Mouse (Mus musculus) inflammation-experienced regulatory T-cells, adult 6 months (primary cell): Measurements from ENCODE around the gene Foxo1. TPM values are rescaled to one million over a fixed set of nuclear protein-coding genes. Genes with fewer than 3 reads are reported as not detected.

Experiments used
- ATAC-seq: one replicate; pipeline ENCODE4 v1.8.0; 2017
- polyA plus RNA-seq, 3 experiments: library from polyadenylated mRNA; unstranded; fragments of 100-300 nt; shearing (Covaris generic); gene quantifications; one replicate each; pipeline ENCODE4 v1.2.1; 2017

Foxo1 gene
- polyA plus RNA-seq, 3 experiments from 2014 or later, result 16.2 to 33.9 (median 32.4) TPM

DNA sequence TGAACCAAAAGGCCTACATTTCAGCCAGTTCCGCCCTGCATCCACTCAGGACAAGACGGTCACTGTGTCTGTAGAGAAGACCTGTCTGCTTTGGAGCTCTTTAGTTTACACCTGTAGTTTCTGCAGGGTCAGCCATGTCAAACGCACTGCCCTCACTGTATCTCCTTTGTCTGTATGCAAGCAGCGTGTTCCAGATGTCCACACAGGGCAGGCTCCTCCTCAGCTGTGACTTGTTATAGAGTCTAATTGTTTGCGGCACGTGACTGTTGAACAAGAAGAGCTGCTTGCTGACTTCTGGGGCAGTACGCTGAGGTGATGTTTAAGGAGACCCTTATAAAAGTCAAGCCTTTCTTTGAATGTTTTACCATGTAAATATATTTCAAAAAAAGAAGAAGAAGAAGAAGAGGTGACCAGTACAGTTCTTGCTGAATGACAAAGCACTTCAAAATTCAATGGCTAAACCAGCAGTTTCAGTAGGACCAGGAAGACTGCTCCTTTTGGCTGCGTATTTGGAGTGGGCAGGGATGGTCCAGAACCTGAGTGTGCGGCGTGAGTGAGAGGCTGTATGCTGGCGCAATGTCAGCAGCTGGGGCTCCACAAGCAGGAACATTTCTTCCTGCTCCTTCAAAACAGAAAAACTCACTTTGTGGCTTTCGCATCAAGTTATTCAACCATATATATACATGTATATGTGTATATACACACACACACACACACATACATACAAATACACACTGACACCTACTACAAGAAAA lies 52.6 kb downstream of the Foxo1 start:
- ATAC-seq, result no peak

DNA sequence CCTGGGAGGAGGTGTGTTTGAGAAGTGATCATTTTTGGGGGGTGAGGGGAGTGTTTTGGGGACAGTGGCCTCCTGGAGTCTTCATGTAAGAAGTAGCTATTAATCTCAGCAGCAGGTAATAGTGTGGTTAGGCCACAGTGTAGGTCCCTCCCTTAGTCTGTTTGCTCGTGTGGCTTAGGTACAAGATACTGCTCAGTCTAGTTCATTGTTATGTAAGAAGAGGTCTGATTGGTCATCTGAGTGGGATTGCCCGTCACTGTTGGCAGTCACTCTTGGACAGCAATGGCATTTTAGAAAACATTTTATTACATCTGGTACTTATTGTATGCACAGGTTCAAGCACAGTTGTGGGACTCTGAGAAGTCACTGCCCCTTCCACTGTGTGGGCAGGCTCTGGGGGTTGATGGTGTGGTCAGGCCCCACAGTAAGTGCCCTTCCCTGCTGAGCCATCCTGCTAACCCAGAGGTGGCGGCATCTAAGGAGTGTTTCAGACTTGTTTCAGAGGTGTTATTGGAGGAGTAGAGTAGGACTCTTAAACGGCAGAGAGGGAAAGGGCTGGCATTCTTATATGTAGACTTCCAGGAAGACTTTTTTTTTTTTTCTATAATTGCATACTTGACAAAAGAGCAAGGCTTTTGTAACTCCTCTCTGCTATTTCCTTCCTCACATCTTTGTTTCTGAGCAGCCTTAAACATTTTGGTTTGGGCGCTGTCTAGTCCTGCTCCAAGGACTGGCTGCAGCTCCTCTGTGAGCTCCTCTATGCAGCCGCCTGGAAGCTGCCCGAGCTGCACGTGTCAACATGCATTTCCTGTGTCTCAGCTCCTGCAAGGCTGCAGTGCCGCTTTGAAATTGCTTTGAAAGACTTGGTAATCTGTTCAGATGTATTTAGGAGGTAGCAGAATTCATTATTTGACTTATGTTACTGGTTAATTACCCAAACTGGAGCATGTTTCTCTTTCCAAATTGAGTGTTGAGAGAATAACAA lies 54.6 kb downstream of the Foxo1 start:
- ATAC-seq, result peak; percentile 65

DNA sequence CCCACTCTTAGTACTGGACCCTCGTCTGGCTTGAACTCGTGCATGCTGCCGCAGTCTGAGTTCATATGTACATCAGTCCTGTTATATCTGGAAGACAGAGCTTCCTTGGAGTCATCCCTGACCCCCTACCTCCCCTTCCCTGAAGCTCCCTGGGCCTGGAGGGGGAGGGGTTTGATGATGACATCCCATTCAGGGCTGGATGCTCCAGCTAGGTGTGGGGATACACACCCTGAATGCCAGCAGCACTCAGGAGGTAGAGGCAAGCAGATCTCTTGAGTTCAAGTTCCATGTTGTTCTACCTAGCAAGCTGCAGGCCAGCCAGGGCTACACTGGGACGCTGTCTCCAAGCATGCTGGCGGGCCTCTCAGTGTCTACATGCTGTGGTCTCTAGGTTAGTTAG lies 56.9 kb downstream of the Foxo1 start:
- ATAC-seq, result no peak

DNA sequence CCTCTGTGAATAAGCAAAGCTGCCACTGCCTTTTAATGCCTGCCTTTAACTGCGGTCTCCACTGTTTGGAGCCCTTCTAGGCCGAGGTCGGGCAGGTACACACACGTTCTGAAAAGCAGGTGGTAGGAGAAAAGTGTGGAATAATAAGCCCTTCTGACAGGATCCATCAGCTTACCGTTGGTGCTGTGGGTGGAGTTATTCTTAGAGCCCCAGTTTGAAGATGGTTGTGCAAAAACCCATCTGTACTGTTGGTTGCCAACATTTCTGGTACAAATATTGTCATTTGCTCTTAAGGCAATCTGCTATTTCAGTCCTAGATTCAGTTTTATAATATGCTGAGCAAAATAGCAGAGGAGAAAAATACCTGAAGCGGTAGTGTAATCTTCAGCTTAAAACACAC lies 58.6 kb downstream of the Foxo1 start:
- no peak for ATAC-seq

DNA sequence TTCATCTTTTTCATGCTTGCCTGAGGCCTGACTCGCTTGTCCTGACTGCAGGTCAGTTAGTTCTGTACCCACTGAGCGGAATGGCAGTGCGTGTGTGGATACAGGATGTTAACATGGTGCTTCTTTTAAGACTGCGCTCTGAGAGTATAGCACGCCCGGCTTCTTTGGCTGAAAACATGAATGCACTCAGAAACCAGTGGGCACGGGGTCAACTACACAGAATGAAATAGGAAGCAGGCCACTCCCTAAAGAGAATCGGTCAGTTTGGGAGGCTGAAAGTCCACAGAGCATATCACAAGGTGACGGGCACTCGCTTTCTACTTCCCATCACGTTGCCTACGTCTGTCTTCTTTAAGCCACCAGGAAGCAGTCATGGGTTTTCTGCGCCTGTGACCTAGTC lies 59.0 kb downstream of the Foxo1 start:
- no peak for ATAC-seq

DNA sequence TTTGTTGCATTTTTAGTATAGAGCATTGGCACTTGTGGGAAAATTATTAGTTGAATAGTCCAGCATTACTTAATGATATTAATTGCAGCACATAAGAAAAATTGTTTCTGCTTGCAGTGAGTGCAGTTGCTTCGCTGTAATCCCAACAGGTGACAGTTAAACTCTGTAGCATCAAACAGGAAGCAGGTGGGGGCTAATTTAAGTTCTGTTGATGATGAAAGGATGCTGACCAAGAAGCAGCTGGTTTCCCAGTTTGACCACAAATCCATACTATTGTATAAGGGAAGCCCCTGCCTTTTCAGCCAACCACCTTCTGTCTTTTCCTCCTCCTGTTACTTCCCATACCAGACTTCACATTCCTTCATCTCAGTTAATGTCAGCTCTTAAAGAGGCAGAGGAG lies 63.6 kb downstream of the Foxo1 start:
- peak; percentile 53 for ATAC-seq

DNA sequence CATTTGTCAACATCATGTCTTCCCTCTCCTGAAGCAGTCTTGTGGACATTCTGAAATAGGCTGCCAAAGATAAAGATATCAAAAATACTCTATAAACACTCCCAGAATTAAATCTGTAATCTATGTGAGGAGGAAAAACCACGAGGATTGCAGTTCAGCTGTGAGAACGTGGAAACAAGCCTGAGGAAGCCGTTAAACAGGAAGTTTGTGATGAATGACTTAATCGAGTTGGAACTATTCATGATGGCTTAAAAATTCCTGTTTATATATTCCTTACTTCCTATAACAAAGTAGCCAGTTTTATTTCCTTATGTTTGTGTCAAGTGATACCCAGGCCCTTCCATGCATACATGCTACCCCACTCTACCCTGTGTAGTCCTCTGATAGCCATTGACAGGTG lies 70.6 kb downstream of the Foxo1 start:
- no peak for ATAC-seq

DNA sequence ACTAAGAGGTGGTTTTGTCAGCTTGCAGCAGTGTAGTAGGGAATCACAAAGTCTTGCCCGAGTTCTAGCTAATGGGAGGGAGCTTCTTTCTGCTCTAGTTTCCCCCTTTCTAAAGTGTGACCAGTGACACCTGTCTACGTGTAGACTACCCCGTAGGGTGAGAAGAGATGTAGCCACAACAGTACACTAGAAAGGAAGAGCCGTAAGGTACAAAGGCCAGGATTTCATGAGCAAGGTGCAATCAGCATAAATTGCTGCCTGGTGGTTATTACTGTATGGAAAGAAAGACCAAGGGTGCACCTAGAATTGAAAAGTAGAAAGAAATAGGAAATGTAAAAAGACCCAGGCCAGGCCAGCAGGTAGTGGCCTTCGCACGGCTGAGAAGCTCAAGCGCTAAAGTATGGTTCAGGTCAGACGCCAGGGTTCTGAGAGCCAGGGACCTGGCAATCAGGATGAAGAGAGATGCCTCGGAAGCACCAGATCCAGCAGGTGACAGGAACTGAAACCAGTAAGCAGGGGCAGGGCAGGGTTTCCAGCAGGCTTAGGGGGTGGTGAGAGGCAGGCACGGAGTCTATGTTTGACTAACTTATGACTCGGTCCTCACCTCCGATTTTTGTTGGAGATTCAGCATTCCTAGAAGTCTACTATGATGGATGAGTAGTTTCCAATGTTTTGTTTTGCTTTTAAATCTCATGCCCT lies 72.3 kb downstream of the Foxo1 start:
- ATAC-seq, result peak; percentile 45

DNA sequence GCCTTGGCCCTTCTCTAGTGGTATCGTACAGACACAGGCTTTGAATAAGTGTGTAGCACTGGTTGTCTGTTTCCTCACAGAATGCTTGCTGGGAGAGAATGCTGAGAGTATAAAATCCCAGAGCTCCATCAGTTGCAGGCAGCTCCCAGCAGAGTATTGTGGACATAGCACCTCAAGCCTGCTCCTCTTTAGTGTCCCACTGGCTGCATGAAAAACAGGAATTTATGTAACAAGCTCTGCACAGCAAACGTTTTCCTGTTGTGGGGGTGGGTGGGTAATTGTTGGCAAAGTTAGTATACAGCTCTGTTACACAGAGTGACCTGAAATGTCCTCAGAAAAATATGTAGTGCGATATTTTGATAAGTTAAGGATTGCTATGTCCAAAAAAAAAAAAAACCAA lies 74.1 kb downstream of the Foxo1 start:
- no peak for ATAC-seq

DNA sequence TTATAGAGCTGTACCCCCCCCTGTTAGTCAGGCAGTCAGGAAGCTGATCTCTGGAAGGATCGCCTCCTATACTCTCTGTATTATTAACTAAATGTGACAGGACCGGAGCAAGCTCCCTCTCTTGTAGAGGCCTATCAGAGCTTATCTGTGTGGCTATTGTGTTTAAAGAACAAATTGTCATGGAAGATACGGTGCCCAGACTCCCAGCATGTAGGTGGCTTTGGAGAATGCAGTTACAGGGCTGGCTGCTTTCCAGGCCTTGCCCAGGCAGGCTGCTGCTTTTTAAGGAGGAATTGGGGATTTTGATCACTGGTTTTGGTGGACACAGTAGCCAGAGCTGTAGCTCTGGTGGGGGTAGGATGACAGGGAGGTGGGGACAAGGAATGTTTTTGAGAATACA lies 74.7 kb downstream of the Foxo1 start:
- ATAC-seq, result no peak

DNA sequence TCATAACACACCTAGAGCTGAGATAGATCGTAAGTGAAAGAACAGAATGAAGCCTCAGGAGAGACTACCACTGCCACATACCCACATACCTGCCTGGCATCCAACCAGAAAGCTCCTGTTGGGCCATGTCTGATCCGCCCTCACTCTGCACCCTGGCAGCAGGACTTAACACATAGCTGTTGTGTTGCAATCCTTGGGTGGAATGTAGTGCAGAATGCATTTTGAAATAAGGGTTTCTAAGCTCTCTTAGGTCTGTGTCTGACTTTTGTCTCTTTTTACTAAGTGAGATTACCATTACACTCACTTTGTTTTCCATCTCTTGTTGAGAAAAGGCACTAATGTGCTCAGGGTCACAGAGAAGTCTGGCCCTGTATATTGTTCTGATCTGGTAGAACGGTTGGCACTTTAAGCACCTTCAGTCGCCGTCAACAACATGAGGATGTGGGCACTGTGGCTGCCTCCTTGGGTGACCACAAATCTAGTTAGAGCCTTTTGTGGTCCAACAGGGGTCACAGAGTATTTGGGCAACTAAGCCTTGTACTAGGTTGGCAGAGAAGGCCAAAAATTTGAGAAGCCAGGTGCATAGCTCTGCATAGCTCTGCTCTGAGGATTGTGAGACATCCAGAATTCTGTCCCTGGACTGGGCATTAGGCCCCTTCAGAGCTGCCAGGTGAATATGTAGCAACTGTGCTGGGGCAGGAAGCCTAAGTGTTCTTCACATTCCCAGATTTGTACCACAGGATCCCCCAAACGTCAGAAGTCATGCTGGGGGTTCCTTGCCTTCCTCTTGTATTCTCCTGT lies 75.3 kb downstream of the Foxo1 start:
- ATAC-seq, result peak; percentile 66

DNA sequence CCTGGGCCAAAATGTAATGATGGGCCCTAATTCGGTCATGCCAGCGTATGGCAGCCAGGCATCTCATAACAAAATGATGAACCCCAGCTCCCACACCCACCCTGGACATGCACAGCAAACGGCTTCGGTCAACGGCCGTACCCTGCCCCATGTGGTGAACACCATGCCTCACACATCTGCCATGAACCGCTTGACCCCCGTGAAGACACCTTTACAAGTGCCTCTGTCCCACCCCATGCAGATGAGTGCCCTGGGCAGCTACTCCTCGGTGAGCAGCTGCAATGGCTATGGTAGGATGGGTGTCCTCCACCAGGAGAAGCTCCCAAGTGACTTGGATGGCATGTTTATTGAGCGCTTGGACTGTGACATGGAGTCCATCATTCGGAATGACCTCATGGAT lies 77.7 kb downstream of the Foxo1 start:
- no peak for ATAC-seq

DNA sequence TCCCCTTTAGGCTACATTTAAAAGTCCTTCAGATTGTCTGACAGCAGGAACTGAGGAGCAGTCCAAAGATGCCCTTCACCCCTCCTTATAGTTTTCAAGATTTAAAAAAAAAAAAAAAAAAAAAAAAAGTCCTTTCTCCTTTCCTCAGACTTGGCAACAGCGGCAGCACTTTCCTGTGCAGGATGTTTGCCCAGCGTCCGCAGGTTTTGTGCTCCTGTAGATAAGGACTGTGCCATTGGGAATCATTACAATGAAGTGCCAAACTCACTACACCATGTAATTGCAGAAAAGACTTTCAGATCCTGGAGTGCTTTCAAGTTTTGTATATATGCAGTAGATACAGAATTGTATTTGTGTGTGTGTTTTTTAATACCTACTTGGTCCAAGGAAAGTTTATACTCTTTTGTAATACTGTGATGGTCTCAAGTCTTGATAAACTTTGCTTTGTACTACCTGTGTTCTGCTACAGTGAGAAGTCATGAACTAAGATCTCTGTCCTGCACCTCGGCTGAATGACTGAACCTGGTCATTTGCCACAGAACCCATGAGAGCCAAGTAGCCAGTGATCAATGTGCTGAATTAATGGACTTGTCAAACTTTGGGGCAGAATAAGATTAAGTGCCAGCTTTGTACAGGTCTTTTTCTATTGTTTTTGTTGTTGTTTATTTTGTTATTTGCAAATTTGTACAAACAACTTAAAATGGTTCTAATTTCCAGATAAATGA lies 79.0 kb downstream of the Foxo1 start:
- ATAC-seq, result no peak

DNA sequence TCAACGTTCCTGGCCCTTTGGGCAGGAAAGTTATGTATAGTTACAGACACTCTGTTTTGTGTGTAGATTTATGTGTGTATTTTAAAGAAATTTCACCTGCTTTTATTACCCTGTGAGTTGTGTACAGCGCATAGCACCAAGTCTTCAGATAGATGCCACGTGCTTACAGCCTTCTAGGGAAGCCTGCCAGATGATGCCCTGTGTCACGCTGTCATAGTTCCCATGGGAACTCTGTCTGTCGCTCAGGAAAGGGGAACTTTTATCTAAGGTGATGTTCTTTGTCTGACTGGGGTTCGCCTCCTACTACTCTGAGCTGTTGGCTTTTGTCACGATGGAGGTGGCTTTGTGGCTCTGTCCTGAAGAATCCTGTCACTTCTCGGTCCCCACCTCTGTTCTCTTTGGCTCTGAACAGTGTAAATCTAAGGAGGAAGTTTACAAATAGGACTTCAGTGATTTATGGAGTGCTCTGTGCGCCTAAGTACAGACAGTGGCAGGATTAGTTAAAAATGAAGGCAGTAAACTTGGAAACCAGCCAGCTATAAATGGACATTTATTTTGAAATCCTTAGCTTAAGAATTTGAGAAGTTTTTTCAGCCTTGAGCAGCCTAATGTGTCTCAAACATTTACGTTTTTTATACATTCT lies 80.0 kb downstream of the Foxo1 start:
- ATAC-seq, result no peak

DNA sequence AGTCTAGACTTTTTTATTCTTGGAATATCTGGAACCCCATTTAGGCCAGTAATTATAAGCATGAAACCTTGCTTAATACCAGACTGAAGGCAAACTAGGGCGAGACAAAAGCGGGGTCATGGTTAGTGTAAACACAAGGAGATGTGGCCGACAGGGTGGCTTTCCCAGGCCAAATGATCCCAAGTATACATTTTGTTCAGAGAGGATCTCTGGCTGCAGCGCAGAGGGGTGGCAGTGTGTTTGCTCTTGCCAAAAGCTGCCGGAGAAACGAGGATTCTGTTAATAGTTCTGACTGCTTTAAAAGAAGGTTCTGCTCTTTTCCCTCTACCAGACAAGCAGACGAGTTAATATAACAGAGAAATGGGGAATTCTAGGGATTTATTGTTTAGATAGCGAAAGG lies 82.5 kb downstream of the Foxo1 start:
- no peak for ATAC-seq

DNA sequence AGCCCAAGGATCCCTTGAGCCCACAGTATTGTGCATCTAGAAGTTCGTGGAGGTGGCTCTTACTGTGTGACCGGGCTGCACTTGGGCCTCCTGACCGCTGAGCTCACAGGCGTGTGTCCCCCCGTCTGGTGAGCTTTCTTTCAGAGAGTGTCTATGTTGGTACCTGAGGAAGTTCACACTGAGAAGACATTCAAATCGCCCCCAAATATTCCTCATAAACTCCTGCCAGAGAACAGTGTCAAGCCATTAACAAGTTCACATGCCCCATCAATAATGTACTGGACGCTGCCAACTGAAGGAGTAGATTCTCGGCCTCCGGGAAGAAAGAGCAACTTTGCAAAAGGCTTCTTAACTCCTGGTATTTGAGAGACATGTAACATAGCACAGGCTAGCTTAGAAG lies 83.8 kb downstream of the Foxo1 start:
- no peak for ATAC-seq

DNA sequence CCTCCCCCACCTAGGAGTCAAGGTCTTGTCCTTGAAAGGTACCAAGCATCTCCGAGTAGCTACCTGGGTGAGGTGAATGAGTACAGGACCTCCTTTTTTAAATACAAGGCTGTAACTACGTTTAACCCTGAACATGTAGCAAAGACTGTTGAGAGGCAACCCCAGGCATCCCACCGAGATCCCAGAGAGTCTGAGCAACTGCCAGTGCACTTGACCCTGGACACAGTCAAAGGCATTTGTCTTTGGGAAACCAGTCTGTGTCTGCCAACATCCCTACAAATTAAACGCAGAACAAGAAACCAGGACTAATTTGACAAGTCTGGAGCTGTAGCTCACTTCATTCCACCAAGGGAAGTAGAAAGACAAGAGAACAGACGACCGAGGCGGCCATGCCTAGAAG lies 86.1 kb downstream of the Foxo1 start:
- ATAC-seq, result no peak

DNA sequence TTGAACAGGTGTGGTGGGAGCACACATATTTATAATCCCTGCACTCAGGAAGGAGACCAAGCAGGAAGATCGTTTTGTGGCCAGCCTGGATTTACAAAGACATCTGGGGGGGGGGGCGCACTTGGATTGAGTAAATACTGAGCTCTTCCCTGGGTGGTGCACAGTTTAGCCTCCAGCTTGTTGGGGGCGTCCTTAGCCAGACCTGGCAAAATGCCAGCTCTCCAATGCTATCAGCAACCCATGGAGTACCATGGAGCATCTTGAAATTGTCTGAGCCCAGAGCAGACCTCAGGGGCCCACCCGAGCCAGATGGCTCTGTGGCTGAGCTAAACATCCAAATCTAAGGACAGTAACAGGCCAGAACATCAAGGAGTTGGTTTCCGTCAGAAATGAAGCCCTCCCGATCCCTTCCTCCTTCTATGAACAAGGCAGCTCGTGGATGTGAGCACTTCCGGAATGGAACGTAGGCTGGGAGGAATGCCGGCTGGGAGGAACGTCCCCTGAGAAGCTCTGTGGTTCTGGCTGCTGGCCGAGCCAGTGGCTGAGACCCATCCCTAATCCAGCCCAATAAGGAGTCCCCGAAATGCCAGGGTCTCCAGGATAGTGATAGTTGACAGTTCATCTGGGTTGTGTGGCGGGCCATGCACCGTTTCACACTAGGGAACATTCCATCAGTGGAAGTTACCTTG lies 89.3 kb downstream of the Foxo1 start:
- ATAC-seq, result no peak

DNA sequence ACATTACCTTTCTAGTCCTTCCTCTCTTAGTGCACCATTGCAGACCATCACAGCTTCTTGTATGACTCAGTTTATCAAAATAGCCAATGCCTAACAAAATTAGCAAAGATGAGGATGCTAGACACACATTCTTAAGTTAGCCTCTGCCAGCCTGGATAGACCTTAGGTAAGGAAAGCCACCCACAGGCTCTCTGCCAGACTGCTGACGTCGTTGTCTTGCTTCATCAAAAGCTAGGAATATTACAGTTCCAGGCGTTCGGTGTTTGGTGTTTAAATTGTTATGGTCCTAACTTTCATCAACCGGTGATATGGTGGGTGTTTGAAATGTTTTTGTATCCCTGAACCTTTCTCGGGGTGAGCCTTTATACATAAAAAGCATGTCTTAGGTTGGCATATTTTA lies 96.4 kb downstream of the Foxo1 start:
- no peak for ATAC-seq

DNA sequence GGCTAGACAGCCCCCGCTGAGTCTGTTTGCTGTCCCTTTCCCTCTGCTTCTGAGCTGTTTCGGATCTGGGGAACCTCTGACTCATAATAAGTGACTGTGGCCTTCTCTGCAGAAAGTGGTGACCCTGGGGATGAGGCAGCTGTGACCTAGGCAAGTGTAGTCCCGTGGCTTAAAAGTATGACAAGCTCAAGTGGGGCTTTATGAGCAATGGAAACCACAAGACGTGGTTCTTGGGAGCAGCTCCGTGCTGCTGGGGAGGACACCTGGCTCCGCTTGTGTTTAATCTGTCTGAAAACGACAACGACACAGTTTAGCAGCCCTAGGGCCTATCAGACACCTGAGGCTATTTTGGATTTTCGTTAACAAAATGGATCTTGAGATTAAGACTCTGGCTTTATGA lies 101.1 kb downstream of the Foxo1 start:
- ATAC-seq, result no peak
